Mouse (Mus musculus): ENCODE measurements around the gene Shank1.

Gene Shank1

DNA sequence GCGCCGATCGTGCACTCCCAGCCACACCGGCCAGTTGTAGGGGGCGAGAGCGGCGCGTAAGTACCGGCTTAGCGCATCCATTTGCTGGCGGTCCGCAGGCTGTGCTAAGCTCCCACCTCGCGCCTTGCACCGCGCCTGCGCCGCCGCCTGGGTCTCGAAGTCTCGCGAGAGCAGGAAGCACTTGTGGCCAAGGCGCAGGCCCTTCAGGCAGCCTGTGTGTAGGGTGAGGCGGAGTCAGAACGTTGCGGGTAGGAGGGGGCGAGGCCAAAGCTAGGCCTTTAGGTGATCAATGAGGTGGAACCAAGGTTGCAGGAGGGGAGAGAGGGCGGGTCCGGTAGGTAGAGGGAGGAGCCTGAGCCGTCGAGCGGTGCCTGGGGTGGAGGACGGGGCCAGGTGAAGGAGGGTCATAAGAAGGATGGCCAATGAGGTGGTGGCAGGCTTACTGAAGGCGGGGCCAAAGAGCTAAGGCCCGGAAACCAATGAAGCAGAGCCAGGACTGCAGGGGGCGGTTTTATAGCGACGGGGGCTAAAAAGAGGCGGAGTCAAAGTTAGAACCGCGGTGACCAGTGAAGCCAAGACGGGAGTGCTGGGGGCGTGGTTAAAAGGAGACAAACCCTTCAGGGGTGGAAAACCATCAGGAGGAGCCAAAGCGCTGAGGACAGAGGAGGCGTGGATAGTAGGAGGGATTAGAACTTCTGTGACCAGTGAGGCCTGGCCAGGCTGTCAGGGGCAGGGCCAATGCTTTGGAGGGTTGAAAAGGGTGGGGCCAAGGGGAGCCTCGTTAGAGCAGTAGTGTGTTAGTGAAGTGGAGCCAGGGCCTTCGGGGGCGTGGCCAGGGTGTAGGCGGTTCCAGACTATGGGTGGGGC lies 5.0 kb upstream of the Shank1 start:
- DNase-seq (ENCODE audit: low read depth, low spot score): peak; percentile 99

DNA sequence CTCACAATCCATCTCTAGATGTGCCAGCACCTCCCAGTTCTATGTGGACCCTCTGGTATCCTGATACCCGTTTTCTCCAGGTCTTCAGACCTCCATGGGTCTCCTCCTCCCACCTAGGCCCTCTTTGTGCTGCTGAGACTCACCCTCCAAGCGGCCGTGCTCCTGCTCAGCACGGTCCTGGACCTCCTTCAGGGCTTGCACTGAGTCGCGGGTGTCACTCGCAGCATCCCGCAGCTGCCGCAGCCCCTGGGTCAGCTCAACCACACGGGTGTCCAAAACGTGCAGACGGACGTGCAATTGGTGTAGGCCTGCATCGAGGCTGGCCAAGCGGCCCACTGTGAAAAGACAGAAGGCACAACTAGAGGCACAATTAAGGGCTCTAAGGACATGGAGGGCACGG lies 4.4 kb upstream of the Shank1 start:
- no peak for DNase-seq (ENCODE audit: low read depth, low spot score)

DNA sequence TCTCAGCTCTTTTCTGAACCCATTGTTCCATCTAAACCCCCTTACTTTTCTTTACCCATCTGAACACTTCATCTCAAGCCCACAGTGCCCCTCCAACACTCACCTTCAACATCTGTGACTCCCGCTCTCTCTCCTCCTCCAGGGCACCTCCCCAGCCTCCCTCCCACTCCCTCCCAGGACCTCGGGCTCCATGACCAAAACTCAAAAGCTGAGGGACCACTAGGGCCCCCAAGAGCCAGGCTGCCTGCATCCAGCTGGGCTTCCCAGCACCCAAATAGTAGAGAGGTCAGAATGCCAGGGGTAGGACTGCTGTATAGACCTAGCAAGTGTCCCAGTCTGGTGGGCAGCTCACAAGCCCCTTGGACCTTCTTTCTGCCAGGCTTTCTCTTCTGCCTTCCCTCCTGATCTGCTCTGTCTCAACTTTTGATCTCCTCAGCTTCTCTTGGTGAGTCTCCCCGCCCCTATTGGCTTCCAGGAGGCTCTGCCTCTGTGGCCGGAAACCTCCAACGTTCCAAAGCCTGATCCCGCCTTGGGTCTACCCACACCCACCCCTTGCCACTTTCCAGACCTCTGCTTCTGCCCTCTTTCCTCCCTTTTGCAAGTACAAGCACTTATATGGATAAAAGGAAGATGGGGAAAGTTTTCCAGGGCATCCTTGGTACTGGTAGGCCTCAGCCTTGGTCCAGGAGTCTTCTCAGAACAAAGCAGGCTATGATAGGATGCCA lies 3.4 kb upstream of the Shank1 start, which contains the start of gene Clec11a:
Clec11a (minus strand) TSS at position 387 of the 725 bp plus-strand sequence.
- DNase-seq (ENCODE audit: low read depth, low spot score): no peak

DNA sequence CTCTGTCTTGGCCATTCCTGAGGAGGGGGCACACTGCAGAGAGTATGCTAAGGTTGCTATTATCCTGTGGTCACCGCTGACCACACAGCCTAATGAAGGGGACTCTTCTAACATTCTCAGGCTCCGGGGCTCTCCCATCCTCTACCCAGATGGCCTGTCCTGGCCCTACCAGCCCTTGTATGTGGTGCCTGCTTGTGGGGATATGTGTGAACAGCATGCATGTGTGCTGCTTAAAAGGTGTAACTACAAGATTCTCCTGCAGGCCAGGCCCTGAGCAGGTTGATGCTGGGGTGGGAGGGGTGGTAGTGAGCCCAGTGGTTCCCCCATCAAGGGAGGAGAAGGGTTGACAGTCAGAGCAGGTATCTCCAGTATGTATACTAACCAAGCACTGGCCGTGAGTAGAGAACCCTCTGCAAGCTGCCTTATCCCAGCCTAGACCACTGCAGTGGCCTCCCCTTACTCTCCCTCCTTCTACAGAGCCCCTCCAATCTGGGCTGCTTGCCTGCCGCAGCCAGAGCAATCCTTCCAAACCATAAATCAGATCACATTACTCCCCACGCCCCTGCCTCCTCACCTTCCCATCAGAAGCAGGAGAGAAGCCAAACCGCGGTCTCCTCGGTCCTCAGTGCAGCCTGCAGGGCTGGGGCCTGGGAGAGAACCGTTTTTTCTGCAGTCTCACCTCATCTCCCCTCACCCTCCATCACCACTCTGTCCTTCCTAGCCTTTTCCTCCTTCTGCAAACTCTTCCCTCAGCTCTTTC lies 2.6 kb upstream of the Shank1 start:
- DNase-seq (ENCODE audit: low read depth, low spot score): no peak

DNA sequence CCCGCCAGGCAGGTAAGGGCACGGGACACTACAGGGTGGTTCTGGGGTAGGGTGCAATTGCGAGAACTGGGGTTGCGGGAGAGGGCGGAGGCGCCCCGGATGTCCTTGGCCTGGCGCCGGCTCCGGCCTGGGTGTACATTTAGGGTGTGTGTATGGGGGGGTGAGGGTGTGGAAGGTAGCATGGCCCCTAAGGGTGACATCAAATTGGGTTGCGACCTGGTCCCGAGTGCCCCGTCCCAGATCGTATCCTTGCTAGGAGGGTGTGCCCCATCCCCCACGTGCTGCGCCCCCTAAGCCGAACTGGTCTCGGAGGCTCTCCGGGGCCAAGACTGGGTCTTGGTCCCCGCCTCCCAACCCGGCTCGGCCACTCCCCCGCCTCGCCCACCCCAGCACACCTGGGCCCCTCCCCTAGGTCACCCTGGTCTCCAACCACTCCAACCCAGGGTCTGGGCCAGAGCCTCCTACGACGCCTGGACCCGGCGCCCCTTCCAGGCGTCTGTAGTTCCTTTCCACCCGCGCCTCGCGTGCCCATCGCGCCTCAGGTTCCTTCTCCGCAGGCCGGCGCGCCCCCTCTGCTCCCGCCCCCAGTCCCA lies 328 bp downstream of the Shank1 start:
- DNase-seq (ENCODE audit: low read depth, low spot score): peak; percentile 31

DNA sequence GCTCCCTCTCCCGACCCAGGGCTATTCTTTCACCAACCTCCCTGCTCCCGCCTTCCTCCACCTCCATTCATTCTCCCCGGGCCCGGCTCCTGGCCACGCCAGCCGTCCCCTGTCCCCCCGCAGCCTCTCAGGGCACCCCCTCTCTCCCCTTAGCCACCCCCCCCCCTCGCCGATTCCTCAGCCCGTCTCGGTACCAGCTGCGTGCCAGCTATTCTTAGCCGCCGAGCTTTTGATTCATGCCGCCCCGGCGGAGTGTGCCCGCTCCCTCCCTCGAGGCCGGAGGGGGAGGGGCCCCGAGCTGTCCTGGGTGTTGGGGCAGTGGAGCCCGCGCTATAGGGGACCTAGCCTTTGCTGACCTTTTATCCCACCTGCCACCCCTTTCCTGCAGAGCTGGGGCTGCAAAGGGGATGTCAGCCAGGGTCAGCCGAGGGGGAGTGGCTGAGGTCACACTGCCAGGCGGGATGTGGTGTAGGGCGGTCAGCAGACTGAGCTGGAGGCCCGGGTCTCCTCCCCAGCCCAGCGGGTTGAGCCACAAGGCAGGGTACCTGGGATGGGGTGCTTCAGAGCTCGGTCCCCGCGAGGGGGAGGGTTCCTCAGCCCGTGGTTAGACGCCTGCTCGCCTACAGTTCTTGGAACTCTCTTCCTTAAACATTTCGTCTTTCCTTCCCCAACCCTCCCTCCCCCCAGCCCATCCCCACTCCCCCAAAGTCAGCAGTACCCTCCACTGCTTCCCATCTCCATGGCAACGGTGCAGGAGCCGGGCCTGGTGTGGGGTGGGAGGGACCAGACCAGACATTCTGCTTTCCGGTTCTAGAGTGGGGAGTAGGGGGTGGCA lies 1.0 kb downstream of the Shank1 start:
- peak; percentile 29 for DNase-seq (ENCODE audit: low read depth, low spot score)

DNA sequence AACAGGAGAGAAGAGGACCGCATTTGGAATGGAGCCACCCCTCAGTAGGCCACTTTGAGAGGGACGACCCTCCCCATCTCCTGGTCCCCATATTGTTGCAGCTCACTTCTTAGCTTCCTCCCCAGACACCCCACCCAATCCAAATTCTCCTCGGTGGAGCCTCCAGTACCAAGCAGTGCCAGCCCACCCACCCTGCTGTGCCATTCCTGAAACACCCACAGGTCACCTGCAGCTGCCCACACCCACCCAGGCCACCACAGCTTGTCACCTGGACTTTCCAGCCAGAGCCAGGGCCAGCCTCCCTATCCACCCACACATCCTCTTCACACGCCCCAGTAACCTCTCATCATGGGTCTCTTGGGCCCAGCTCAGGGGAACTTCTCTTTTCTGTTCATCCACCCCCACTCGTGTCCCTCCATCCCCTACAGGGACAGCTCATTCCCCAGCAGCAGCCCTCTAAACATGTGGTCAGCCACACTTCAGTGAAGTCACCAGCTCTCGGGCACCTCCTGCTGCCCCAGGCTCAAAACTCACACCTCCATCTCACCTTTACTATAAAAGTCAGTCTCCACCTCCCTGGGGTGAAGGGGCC lies 1.8 kb downstream of the Shank1 start:
- peak; percentile 10 for DNase-seq (ENCODE audit: low read depth, low spot score)

DNA sequence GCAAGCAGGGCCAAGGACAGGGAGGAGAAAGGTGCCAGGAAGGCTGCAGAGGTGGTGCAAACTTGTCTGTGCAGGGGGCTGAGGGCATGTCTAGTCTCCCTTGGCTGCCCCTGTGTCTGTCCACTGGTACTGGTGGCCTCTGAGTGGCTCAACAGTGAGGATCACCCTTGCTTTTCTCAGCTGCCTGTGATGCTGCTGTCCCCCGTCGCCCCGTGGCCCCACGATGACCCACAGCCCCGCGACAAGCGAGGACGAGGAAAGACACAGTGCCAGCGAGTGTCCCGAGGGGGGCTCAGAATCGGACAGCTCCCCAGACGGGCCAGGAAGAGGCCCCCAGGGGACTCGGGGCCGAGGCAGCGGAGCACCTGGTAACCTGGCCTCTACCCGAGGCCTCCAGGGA lies 2.4 kb downstream of the Shank1 start:
- DNase-seq (ENCODE audit: low read depth, low spot score): no peak

DNA sequence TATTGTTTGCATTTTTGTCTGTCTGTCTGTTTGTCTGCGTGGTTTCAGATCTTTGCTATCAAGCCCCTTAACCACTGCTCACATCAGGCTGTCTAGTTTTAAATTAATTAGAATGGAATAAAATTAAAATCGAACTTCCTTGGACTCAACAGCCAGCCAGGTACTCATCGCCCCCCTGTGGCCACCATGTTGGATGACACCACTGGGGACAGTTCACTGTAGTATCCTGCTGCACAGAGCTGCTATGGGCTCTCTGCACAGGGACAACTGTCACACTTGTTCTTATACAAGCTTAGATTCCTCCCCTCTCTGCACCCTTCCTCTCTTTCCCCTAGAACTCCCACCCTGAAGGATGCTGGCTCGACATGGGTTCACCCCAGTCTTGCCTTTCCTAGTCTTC lies 7.9 kb downstream of the Shank1 start:
- DNase-seq (ENCODE audit: low read depth, low spot score): peak; percentile 61

DNA sequence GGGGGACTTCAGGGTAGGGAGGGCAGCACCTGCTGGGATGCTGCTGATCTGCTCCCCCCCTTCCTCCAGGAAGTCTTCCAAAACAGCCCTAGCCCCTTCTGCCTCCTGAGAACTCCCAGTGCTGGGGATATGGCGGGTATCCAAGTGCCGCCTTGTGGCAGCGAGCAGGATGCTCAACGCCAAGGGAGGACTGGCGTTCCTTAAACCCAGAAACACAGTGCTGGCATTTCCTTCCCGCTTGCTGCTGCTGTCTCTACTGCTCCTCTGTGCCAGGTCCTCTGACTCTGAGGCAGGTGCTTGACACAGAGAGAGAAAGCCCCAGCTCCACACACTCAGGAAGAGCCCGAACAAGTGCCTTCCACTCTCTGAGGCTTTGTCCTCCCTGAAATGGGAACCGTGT lies 10.8 kb downstream of the Shank1 start:
- no peak for DNase-seq (ENCODE audit: low read depth, low spot score)

DNA sequence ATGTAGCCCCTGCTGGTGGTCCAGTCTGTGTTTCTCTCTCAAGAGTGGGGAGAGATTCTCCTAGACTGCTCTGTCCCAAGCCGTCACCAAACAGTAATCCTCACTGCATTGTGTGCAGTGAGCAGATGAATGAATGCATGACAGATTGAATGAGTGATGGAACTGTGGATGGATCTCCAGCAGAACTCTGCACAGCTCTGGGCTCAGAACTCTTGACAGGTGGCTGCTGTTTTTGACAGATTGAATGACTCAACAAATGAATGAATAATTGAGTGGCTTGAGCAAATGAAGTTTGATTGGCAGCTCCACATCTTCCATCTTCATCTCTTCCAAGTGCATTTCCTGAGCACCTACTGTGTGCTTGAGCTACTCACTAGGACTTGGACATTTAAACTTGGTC lies 12.2 kb downstream of the Shank1 start:
- no peak for DNase-seq (ENCODE audit: low read depth, low spot score)

DNA sequence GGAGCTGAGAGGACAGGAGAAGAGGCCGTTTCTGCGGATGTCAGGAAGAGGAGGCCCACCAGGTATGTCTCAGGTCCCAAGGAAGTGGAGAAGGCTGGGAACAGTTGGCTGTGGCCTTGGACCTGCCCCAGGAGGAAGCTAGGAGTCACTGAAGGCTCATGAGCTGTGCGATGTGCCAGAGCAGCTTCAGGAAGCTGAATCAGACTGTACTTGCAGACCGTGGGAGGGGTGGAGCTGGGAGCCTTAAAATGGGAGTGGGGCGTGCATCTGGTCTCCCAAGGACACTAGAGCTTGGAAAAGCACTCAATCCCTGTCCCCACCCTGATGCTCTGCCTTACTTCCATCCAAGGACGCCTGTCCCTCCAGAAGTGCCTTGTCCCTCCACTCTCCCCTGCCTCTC lies 16.6 kb downstream of the Shank1 start:
- no peak for DNase-seq (ENCODE audit: low read depth, low spot score)

DNA sequence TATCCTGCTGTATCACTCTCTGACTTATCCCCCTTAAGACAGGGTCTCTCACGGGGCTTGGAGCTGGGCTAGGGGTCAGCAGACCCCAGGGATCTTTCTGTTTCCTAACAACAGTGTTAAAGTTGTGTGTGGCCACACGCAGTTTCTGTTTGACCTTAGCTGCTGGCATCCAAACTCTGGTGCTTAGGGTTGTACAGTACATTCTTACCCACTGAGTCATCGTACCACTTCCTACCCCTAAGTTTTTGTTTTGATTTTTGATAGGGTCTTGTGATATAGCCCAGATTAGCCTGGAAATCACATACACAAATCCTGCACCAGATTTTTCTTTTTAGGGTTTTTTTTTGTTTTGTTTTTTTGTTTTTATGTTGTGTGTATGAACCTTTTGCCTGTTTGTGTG lies 22.3 kb downstream of the Shank1 start:
- DNase-seq (ENCODE audit: low read depth, low spot score): no peak

DNA sequence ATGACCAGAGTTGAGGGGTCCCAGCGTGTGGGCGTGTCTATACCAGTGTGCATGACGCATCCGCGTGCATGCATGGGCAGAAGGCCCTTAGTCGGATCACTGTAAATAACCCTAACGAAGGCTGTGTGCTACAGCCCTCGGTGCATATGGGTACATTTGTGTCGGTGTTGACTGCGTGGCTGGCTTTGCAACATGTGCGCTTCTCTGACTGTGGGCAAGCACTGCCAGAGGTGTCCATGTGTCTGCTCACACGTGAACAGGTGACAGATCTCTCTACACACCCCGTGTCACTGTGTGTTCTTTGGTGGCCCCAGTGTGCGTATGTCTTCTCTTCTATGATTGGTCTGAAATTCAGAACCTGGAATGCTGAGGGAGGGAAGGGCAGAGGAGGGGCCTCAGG lies 24.1 kb downstream of the Shank1 start:
- no peak for DNase-seq (ENCODE audit: low read depth, low spot score)

DNA sequence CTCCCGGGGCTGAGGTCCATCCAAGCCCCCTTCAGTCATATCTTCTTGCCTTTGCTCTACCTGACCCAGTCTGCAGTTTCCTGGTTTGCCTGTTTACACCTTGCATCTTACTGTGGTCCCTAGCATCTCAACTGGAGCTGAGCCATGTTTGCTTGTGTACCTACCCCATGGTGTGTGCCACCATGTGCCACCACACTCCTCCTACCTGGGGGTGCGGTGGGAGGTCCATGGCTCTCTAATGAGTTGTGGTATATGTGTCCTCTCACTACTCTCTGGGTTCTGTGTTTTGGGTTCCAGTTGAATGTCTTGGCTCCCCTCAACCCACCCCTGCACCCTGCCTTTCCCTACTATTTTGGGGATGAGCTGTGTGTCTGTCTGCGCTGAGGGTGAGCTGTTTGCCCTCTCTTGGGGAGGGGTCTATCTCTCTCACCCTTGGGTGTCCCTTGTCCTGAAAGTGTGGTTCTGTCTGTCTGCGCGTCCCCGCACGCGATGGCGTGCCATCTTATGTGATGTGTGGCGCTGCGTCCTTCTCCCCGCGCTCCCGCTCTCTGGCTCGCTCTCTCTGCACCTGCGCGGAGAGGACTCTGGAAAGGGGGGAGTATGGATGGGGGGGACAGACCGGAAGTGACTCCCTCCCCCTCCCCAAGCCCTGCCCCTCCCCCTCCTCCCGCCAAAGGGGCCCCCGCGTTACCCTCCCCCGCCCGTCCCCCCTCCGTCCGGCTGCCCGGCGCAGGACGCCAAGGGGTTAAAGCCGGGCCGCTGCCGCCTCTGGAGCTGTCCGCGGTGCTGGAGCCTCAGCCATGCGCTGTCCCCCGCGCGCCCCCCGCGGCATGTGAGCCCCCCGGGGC lies 25.2 kb downstream of the Shank1 start:
- no peak for DNase-seq (ENCODE audit: low read depth, low spot score)

DNA sequence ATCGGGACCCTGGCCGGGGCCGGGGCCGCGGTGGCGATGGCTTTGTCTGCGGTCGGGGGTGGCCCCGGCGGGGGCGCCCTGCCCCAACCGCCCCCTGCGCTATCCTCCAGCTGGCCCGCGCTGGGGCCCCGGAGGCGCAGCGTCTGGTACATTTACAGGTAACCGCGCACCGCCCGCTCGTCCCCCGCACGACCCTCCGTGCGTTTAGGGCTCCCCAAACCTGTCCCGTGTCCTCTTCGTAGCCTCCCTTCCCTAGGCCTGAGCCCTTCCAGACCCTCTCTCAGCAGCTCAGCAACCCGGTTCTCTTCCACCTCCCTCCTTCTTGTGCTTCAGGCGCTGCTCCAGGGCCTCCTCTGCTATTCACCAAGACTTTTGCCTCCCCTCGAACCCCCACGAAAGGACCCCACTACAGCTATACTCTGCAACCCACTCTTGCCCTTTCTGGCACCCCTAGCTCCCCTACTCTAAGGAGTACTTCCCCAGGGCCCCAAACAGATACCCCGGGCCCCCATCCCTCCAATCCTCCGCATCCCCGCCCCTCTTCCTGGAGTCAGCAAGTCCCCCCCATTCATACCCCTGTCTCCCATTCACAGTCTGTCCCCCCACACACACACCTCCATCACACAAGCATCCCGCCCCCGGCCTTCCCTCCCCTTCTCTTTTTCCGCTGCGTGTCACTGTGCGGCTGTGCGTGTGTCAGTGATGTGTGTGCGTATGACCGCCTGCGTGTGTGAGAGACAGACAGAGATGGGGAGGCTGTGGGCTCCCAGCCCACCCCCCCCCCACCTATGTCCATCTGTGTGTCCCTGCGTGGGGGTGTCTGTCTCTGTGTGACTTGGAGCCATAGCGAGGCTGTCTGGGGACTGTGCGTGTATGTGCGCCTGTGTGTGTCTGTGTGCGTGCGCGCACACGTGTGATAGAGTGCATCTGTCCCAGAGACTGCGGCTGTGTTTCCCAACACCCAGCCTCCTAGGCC lies 26.3 kb downstream of the Shank1 start:
- DNase-seq (ENCODE audit: low read depth, low spot score): no peak

DNA sequence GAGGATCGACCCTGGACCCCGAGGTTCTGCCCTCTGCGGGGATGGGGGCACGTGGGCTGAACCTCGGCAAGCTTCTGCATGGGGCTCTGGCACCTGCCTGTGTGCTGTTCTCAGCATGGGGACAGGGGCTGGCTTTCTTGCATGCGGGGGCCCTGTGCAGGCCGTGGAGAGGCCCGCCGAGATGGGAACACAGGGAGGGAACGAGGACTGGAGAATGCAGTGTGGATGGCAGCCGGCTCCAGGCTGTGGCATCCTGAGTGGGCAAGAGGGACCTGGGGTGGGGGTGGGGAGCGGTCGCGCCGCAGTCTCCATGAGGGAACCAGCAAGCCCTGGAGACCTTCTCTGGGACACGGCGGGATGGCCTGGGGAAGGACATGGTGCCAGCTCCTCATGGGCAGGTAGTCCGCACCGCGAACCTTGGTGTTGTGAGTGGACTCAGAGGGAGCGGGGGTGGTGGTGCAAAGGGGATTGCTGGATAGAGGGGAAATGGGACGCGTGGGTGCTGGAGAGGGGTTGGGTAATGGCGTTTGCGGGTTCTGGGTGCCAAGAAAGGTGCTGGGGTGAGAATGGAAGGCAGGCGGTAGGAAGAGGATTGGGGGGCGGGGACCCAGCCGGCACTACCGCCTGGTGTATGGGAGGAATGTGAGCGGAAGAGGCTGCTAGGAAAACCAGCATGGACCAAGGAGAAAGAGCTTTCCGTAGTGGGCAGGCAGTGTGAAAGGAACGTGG lies 27.2 kb downstream of the Shank1 start:
- no peak for DNase-seq (ENCODE audit: low read depth, low spot score)

DNA sequence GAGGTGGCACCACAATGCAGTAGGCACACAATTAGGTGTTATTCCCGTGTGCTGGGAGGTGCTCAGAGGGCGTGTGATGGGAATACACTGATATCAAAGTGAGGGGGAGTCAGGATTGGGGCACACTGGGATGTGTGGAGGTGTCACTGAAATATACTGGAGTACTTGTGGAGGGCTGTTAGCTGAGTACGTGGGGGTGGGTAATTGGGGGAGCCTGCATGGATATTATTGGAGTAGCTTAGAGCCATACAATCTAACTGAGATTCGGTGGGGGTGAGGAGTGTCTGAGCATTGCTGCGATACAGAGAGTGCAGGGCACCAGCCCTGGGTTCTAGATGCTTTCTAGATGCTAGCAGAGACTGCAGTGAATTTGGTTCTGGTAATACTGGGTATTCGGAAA lies 30.2 kb downstream of the Shank1 start:
- no peak for DNase-seq (ENCODE audit: low read depth, low spot score)
